Mouse (Mus musculus): Measurements from ENCODE around the gene A930033H14Rik. TPM values are rescaled to one million over a fixed set of nuclear protein-coding genes. Genes with fewer than 3 reads are reported as not detected.

Gene A930033H14Rik
- total RNA-seq, 2 experiments from 2014 or later, result 3.2 to 4.2 TPM

DNA sequence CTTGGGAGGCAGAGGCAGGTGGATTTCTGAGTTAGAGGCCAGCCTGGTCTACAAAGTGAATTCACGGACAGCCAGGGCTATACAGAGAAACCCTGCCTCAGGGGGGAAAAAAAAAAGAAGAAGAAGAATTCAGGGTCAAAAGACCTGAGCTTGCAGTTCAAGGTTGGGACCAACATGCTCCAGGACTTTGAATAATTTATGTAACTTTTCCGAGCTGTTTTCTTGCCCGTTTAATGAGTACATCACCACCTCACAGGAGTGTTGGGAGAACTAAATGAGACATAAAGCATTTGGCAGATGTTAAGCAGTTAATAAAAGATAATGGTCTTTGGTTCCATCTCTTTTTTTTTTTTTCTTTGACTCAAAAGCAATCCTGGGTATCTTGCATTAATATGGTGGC, 51.4 kb downstream of the A930033H14Rik start:
- no peak for TF ChIP-seq CTCF (IDR thresholded peaks at IDR 0.05)
- no peak for DNase-seq (ENCODE audit: extremely low spot score in 1 of 2, low spot score in 2 of 2)
- H3K27ac ChIP-seq, result no peak overlapping the region
- no peak overlapping the region for H3K4me3 ChIP-seq
- intact Hi-C loops (cut with DNase I), result no loop called here

DNA sequence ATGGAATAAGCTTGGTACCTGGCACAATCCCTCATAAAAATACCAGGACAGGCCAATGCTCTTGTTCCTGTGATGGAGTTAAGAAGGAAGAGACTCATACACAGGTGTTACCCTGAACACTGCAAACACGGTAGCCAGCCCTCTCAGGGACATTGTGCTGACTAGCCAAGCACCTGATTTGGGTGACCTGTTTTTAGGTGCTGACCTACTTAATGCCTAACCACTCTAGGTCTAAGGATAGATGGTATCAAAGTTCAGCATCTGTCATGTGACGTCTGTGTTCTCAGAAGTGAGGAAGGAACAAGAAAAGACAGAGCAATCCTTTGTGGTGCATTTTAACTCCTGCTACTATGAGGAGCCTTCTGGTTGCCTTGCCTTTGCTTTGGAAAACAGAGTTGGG, 52.0 kb downstream of the A930033H14Rik start:
- intact Hi-C loops (cut with DNase I), result no loop called here
- no peak overlapping the region for H3K4me3 ChIP-seq
- TF ChIP-seq CTCF (IDR thresholded peaks at IDR 0.05), result no peak
- no peak overlapping the region for H3K27ac ChIP-seq
- no peak for DNase-seq (ENCODE audit: extremely low spot score in 1 of 2, low spot score in 2 of 2)

Other genes with a start within 250 kb of the A930033H14Rik start
- gene Rhobtb1, start 61.7 kb downstream of the A930033H14Rik start, total RNA-seq (2021), result 1 to 10 TPM; 8.6 to 9.5 TPM
- gene Cdk1, start 139.8 kb upstream of the A930033H14Rik start, total RNA-seq (2021), result under 1 TPM; 0.36 to 0.40 TPM
- gene Ank3, start 185.7 kb upstream of the A930033H14Rik start, total RNA-seq (2021), result 100 to 1,000 TPM; 520 to 555 TPM

Data from left cerebral cortex, adult 2 months (tissue).